Mouse (Mus musculus): ENCODE results near the gene Enox1.

- TF ChIP-seq CTCF (conservative IDR thresholded peaks at IDR 0.05; ENCODE audit: low read length) (no peak), NANOG (IDR thresholded peaks at IDR 0.05; ENCODE audit: borderline replicate concordance, low read length) (no peak), POU5F1 (IDR thresholded peaks at IDR 0.05; ENCODE audit: borderline replicate concordance, low read length) (no peak)
Observed at GRCm38 (mm10) chr14:77642314-77642713, 485.8 kb downstream of the Enox1 start.
